Mouse (Mus musculus) hindbrain, embryonic 13.5 days (tissue): ENCODE measurements at regions not wholly inside any gene's neighbourhood (a gene's known extent, or its start where the extent isn't known, plus 50 kb on each side); places are given as distances from the start of the nearest gene placed in this dataset.

Experiments used
- ATAC-seq: fragments of 200-750 bp; cut with Nextera tagmentation; 2 replicates; pipeline ENCODE4 v1.8.0; 2017; ENCODE audit warnings: moderate TSS enrichment; ENCODE audit not compliant: low FRiP score
- H3K27ac ChIP-seq: fragments of 300-500 bp; sonication (generic); 2 replicates; pipeline ENCODE4 v1.5.1; 2015; ENCODE audit warnings: inconsistent platforms, mild to moderate bottlenecking, moderate library complexity
- H3K27me3 ChIP-seq: fragments of 300-500 bp; sonication (generic); 2 replicates; pipeline ENCODE4 v1.6.1; 2015; ENCODE audit warnings: mild to moderate bottlenecking, inconsistent platforms
- H3K36me3 ChIP-seq: fragments of 300-500 bp; sonication (generic); 2 replicates; pipeline ENCODE4 v1.6.1; 2015; ENCODE audit warnings: mild to moderate bottlenecking, inconsistent platforms
- H3K4me1 ChIP-seq: fragments of 300-500 bp; sonication (generic); replicated peaks from 2 replicates; pipeline ENCODE4 v1.6.1; 2015; ENCODE audit warnings: inconsistent platforms
- H3K4me2 ChIP-seq: fragments of 300-500 bp; sonication (generic); 2 replicates; pipeline ENCODE4 v1.6.1; 2015; ENCODE audit warnings: inconsistent platforms, mild to moderate bottlenecking, moderate library complexity
- H3K4me3 ChIP-seq: fragments of 300-500 bp; sonication (generic); 2 replicates; pipeline ENCODE4 v1.5.1; 2015; ENCODE audit warnings: mild to moderate bottlenecking, inconsistent platforms
- H3K9ac ChIP-seq: fragments of 300-500 bp; sonication (generic); 2 replicates; pipeline ENCODE4 v1.6.1; 2015; ENCODE audit warnings: mild to moderate bottlenecking, inconsistent platforms
- H3K9me3 ChIP-seq: fragments of 300-500 bp; sonication (generic); 2 replicates; pipeline ENCODE4 v1.6.1; 2016; ENCODE audit warnings: inconsistent platforms
- WGBS: fragments of 180-500 bp; shearing (Covaris S2); methylation state at CpG from one replicate; pipeline ENCODE4 v1.1.7; 2015; 5-methylcytosine and 5-hydroxymethylcytosine counted together

- Histone ChIP-seq H3K4me2 (no peak overlapping the region), H3K9ac (no peak overlapping the region), H3K27me3 (peaks cover 34% of the 10 kb centered on the region), H3K4me1 (no peaks in the 10 kb centered on the region; the same call in 1 of the 2 replicates), H3K36me3 (no peaks in the 10 kb centered on the region), H3K4me3 (no peak overlapping the region), H3K27ac (no peak overlapping the region), H3K9me3 (no peaks in the 10 kb centered on the region)
- 59% methylated on average over 4 of the region's 4 CpGs for WGBS
- ATAC-seq = no peak
Measured at GRCm38 (mm10) chrX:12284741-12285140, 124.6 kb upstream of the Bcor start.

GRCm38 (mm10) chrX:12285141-12285540 is 125.0 kb upstream of the Bcor start:
- no peaks in the 10 kb centered on the region for H3K9me3 ChIP-seq
- H3K27ac ChIP-seq = no peak overlapping the region
- H3K9ac ChIP-seq = no peak overlapping the region
- no peaks in the 10 kb centered on the region for H3K36me3 ChIP-seq
- H3K4me3 ChIP-seq = no peak overlapping the region
- ATAC-seq = no peak
- 46% methylated on average over 5 of the region's 5 CpGs for WGBS
- peaks cover 36% of the 10 kb centered on the region for H3K27me3 ChIP-seq
- H3K4me1 ChIP-seq = no peaks in the 10 kb centered on the region; the same call in 1 of the 2 replicates
- no peak overlapping the region for H3K4me2 ChIP-seq

- H3K4me2 ChIP-seq = no peak overlapping the region
- no peak overlapping the region for H3K27ac ChIP-seq
- H3K9me3 ChIP-seq = no peaks in the 10 kb centered on the region
- peaks cover 45% of the 10 kb centered on the region for H3K27me3 ChIP-seq
- no peaks in the 10 kb centered on the region; the same call in 1 of the 2 replicates for H3K4me1 ChIP-seq
- ATAC-seq = no peak
- no peak overlapping the region for H3K9ac ChIP-seq
- no peak overlapping the region for H3K4me3 ChIP-seq
- 21% methylated on average over 24 of the region's 24 CpGs for WGBS
- no peaks in the 10 kb centered on the region for H3K36me3 ChIP-seq
Measured at GRCm38 (mm10) chrX:12285976-12286909, 126.1 kb upstream of the Bcor start.

- Histone ChIP-seq H3K27ac (no peak overlapping the region), H3K9me3 (no peaks in the 10 kb centered on the region), H3K27me3 (peaks cover 46% of the 10 kb centered on the region), H3K4me3 (no peak overlapping the region), H3K4me1 (no peaks in the 10 kb centered on the region; the same call in 1 of the 2 replicates), H3K36me3 (no peaks in the 10 kb centered on the region), H3K4me2 (no peak overlapping the region), H3K9ac (no peak overlapping the region)
- no peak for ATAC-seq
- 20% methylated on average over 18 of the region's 18 CpGs for WGBS
Measured at GRCm38 (mm10) chrX:12286910-12287522, 126.9 kb upstream of the Bcor start.

- Histone ChIP-seq H3K27me3 (peaks cover 50% of the 10 kb centered on the region), H3K36me3 (no peaks in the 10 kb centered on the region), H3K9me3 (no peaks in the 10 kb centered on the region), H3K4me2 (no peak overlapping the region), H3K27ac (no peak overlapping the region), H3K4me3 (no peak overlapping the region), H3K4me1 (no peaks in the 10 kb centered on the region; the same call in 1 of the 2 replicates), H3K9ac (no peak overlapping the region)
- 14% methylated on average over 17 of the region's 17 CpGs for WGBS
- ATAC-seq = no peak
Measured at GRCm38 (mm10) chrX:12287656-12288561, 127.8 kb upstream of the Bcor start.

GRCm38 (mm10) chrX:12288562-12289117 is 128.5 kb upstream of the Bcor start:
- 33% methylated on average over 5 of the region's 5 CpGs for WGBS
- Histone ChIP-seq H3K4me3 (no peak overlapping the region), H3K27me3 (peaks cover 51% of the 10 kb centered on the region), H3K9ac (no peak overlapping the region), H3K4me2 (no peak overlapping the region), H3K36me3 (no peaks in the 10 kb centered on the region), H3K27ac (no peak overlapping the region), H3K4me1 (no peaks in the 10 kb centered on the region; the same call in 1 of the 2 replicates), H3K9me3 (no peaks in the 10 kb centered on the region)
- no peak for ATAC-seq

- WGBS = 9% methylated on average over 2 of the region's 2 CpGs
- Histone ChIP-seq H3K4me2 (no peak overlapping the region), H3K27ac (no peak overlapping the region), H3K36me3 (no peaks in the 10 kb centered on the region), H3K4me1 (no peaks in the 10 kb centered on the region; the same call in 1 of the 2 replicates), H3K9me3 (no peaks in the 10 kb centered on the region), H3K4me3 (no peak overlapping the region), H3K9ac (no peak overlapping the region), H3K27me3 (peaks cover 34% of the 10 kb centered on the region)
- ATAC-seq = no peak
Measured at GRCm38 (mm10) chrX:12293146-12293545, 133.0 kb upstream of the Bcor start.

- Histone ChIP-seq H3K9ac (no peak overlapping the region), H3K27ac (no peak overlapping the region), H3K4me2 (no peak overlapping the region), H3K4me1 (no peaks in the 10 kb centered on the region; the same call in 1 of the 2 replicates), H3K27me3 (peaks cover 28% of the 10 kb centered on the region), H3K36me3 (no peaks in the 10 kb centered on the region), H3K4me3 (no peak overlapping the region), H3K9me3 (no peaks in the 10 kb centered on the region)
- no peak for ATAC-seq
- WGBS = 51% methylated on average over 9 of the region's 9 CpGs
Measured at GRCm38 (mm10) chrX:12294452-12294851, 134.3 kb upstream of the Bcor start.

GRCm38 (mm10) chrX:12294941-12295340 is 134.8 kb upstream of the Bcor start:
- ATAC-seq = no peak
- Histone ChIP-seq H3K27me3 (peaks cover 24% of the 10 kb centered on the region), H3K36me3 (no peaks in the 10 kb centered on the region), H3K4me2 (no peak overlapping the region), H3K9me3 (no peaks in the 10 kb centered on the region), H3K4me1 (no peaks in the 10 kb centered on the region; the same call in 1 of the 2 replicates), H3K27ac (no peak overlapping the region), H3K9ac (no peak overlapping the region), H3K4me3 (no peak overlapping the region)
- WGBS = 42% methylated on average over 6 of the region's 6 CpGs

- Histone ChIP-seq H3K27me3 (peaks cover 14% of the 10 kb centered on the region; the same call in 1 of the 2 replicates), H3K4me1 (no peaks in the 10 kb centered on the region; the same call in 1 of the 2 replicates), H3K9me3 (no peaks in the 10 kb centered on the region), H3K9ac (no peak overlapping the region), H3K4me3 (no peak overlapping the region), H3K27ac (peak overlapping the region; percentile 35; the same call in 1 of the 2 replicates), H3K36me3 (no peaks in the 10 kb centered on the region), H3K4me2 (no peak overlapping the region)
- 62% methylated on average over 9 of the region's 9 CpGs for WGBS
- ATAC-seq = peak; percentile 49; the same call in 1 of the 2 replicates
Measured at GRCm38 (mm10) chrX:12296264-12297053, 136.3 kb upstream of the Bcor start.

- no peak for ATAC-seq
- no peak overlapping the region for H3K9ac ChIP-seq
- no peak overlapping the region for H3K4me3 ChIP-seq
- H3K27me3 ChIP-seq = peaks cover 9% of the 10 kb centered on the region
- no peaks in the 10 kb centered on the region; the same call in 1 of the 2 replicates for H3K4me1 ChIP-seq
- H3K4me2 ChIP-seq = no peak overlapping the region
- WGBS = 92% methylated on average over 5 of the region's 5 CpGs
- no peak overlapping the region for H3K27ac ChIP-seq
- no peaks in the 10 kb centered on the region for H3K36me3 ChIP-seq
- H3K9me3 ChIP-seq = no peaks in the 10 kb centered on the region
Measured at GRCm38 (mm10) chrX:12298609-12299008, 138.5 kb upstream of the Bcor start.
